Mouse (Mus musculus) midbrain, embryonic 15.5 days (tissue): Measurements from ENCODE around the gene Map3k20. TPM values are rescaled to one million over a fixed set of nuclear protein-coding genes. Genes with fewer than 3 reads are reported as not detected.

Source experiments
- ATAC-seq: fragments of 200-750 bp; cut with Nextera tagmentation; replicated peaks from 2 replicates; pipeline ENCODE4 v1.8.0; 2017; ENCODE audit warnings: moderate TSS enrichment
- H3K27ac ChIP-seq: fragments of 300-500 bp; sonication (generic); 2 replicates; pipeline ENCODE4 v1.5.1; 2015; ENCODE audit warnings: mild to moderate bottlenecking, inconsistent platforms
- H3K27me3 ChIP-seq: fragments of 300-500 bp; sonication (generic); replicated peaks from 2 replicates; pipeline ENCODE4 v1.6.1; 2015; ENCODE audit warnings: inconsistent platforms
- H3K36me3 ChIP-seq: fragments of 300-500 bp; sonication (generic); replicated peaks from 2 replicates; pipeline ENCODE4 v1.6.1; 2015; ENCODE audit warnings: inconsistent platforms
- H3K4me1 ChIP-seq: fragments of 300-500 bp; sonication (generic); 2 replicates; pipeline ENCODE4 v1.6.1; 2015; ENCODE audit warnings: inconsistent platforms
- H3K4me2 ChIP-seq: fragments of 300-500 bp; sonication (generic); 2 replicates; pipeline ENCODE4 v1.6.1; 2015; ENCODE audit warnings: inconsistent platforms, mild to moderate bottlenecking, moderate library complexity
- H3K4me3 ChIP-seq: fragments of 300-500 bp; sonication (generic); 2 replicates; pipeline ENCODE4 v1.5.1; 2015; ENCODE audit warnings: mild to moderate bottlenecking, inconsistent platforms
- H3K9ac ChIP-seq: fragments of 300-500 bp; sonication (generic); 2 replicates; pipeline ENCODE4 v1.6.1; 2015; ENCODE audit warnings: mild to moderate bottlenecking, inconsistent platforms
- H3K9me3 ChIP-seq: fragments of 300-500 bp; sonication (generic); 2 replicates; pipeline ENCODE4 v1.6.1; 2016; ENCODE audit warnings: inconsistent platforms
- WGBS: fragments of 180-500 bp; shearing (Covaris S2); methylation state at CpG from one replicate; pipeline ENCODE4 v1.1.7; 2015; ENCODE audit warnings: mixed read lengths; 5-methylcytosine and 5-hydroxymethylcytosine counted together
- polyA plus RNA-seq: library from polyadenylated mRNA; unstranded; fragments of >200 nt; fragmentation: Nextera tagmentation; extraction: Ambion mirVana; gene quantifications from 2 replicates; pipeline ENCODE4 v1.2.1, GENCODE M21; 2015

Gene Map3k20
- polyA plus RNA-seq, 1 experiment from 2014 or later = 5.0 TPM

- no peak for ATAC-seq
- H3K4me3 ChIP-seq = no peak overlapping the region
- H3K4me2 ChIP-seq = no peak overlapping the region
- 0 out of 2 replicates have a peak, but pooled peaks cover 2% of the 10 kb centered on the region for H3K27me3 ChIP-seq
- peaks cover 29% of the 10 kb centered on the region for H3K4me1 ChIP-seq
- no peak overlapping the region for H3K9ac ChIP-seq
- H3K36me3 ChIP-seq = no peaks in the 10 kb centered on the region
- no peak overlapping the region for H3K27ac ChIP-seq
- no peaks in the 10 kb centered on the region for H3K9me3 ChIP-seq
- 89% methylated on average over 9 of the region's 9 CpGs for WGBS
Observed at GRCm38 (mm10) chr2:72479818-72480217, 194.4 kb downstream of the Map3k20 start.

- ATAC-seq = no peak
- H3K9ac ChIP-seq = no peak overlapping the region
- WGBS = 56% methylated on average over 7 of the region's 7 CpGs
Observed at GRCm38 (mm10) chr2:72491650-72492049, 206.2 kb downstream of the Map3k20 start.

More at GRCm38 (mm10) chr2:72491650-72492049, 206.2 kb downstream of the Map3k20 start:
- no peaks in the 10 kb centered on the region for H3K4me1 ChIP-seq
- H3K4me2 ChIP-seq = no peak overlapping the region
- no peaks in the 10 kb centered on the region for H3K9me3 ChIP-seq
- no peak overlapping the region for H3K27ac ChIP-seq
- no peaks in the 10 kb centered on the region for H3K36me3 ChIP-seq
- no peaks in the 10 kb centered on the region for H3K27me3 ChIP-seq
- H3K4me3 ChIP-seq = no peak overlapping the region

Other genes starting within 250 kb of the Map3k20 start
- 21.3 and 21.5 TPM in 2 replicates for gene Cdca7, start 190.5 kb downstream of the Map3k20 start, polyA plus RNA-seq